8 mouse cellular contexts compared by ENCODE assay signal in the genomic region with DNA sequence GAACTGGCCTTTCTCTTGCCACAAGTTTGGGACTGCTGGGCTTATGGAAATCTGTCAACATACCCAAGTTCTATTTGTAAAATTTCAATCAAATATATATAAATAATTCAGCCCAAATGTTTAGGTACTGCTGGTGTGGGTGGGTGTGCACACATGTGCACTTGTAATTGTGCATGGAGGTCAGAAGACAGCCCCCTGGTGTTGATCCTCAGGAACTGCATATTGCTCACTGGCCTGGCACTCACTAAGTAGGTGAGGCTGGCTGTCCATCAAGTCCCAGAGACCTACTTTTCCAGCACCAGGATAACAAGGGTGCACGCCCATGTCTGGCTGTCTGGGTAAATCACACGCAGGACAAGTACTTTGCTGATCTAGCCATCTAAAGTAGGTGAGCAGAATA.
DNase-seq lines count a peak whose midpoint lies in the region; ATAC-seq lines count a peak whose summit lies in the region.

No protein-coding gene starts in this region.

- no peaks in the 10 kb centered on the region for H3K9me3 ChIP-seq in midbrain, embryonic 14.5 days (ENCODE audit: control insufficient read depth, low read length)
- H3K9me3 ChIP-seq in midbrain, embryonic 16.5 days (replicated peaks; ENCODE audit: control insufficient read depth, low read length, poor library complexity, severe bottlenecking): no peaks in the 10 kb centered on the region
- no peaks in the 10 kb centered on the region for H3K9me3 ChIP-seq in embryonic facial prominence, embryonic 14.5 days (ENCODE audit: control insufficient read depth, low read length)
- no peaks in the 10 kb centered on the region for H3K9me3 ChIP-seq in forebrain, embryonic 12.5 days

- WGBS in midbrain, embryonic 14.5 days: 72% methylated on average over 2 of the region's 2 CpGs
- WGBS in midbrain, embryonic 16.5 days: 62% methylated on average over 2 of the region's 2 CpGs
- WGBS in embryonic facial prominence, embryonic 14.5 days: 62% methylated on average over 2 of the region's 2 CpGs
- 58% methylated on average over 2 of the region's 2 CpGs for WGBS in forebrain, embryonic 12.5 days

- H3K4me2 ChIP-seq in midbrain, embryonic 14.5 days (ENCODE audit: low read length): no peak overlapping the region
- H3K4me2 ChIP-seq in midbrain, embryonic 16.5 days (ENCODE audit: low read length): no peak overlapping the region
- H3K4me2 ChIP-seq in embryonic facial prominence, embryonic 14.5 days (ENCODE audit: low read depth, low read length): no peak overlapping the region
- H3K4me2 ChIP-seq in forebrain, embryonic 12.5 days: no peak overlapping the region

- H3K27ac ChIP-seq in midbrain, embryonic 14.5 days (replicated peaks; ENCODE audit: low read depth, low read length): no peak overlapping the region
- no peak overlapping the region for H3K27ac ChIP-seq in midbrain, embryonic 16.5 days (ENCODE audit: low read length)
- no peak overlapping the region for H3K27ac ChIP-seq in embryonic facial prominence, embryonic 14.5 days (replicated peaks; ENCODE audit: low read depth, low read length)
- no peak overlapping the region for H3K27ac ChIP-seq in forebrain, embryonic 12.5 days

- DNase-seq in adrenal gland, postnatal 36 days: peak; percentile 12
- DNase-seq in adrenal gland, postnatal 4 days (ENCODE audit: low spot score in 2 of 2): no peak
- DNase-seq in midbrain, embryonic 14.5 days: peak; percentile 36
- DNase-seq in embryonic facial prominence, embryonic 14.5 days (ENCODE audit: low spot score): peak; percentile 12
- peak; percentile 72 for DNase-seq in splenic B cell, adult 2 months (ENCODE audit: low read depth, low spot score)
- DNase-seq in cerebellum, adult 9-10 months: no peak

- H3K36me3 ChIP-seq in midbrain, embryonic 14.5 days (ENCODE audit: control insufficient read depth, insufficient read depth, low read length): no peaks in the 10 kb centered on the region
- H3K36me3 ChIP-seq in midbrain, embryonic 16.5 days (ENCODE audit: control insufficient read depth, insufficient read depth, low read length): no peaks in the 10 kb centered on the region
- H3K36me3 ChIP-seq in embryonic facial prominence, embryonic 14.5 days (ENCODE audit: control insufficient read depth, insufficient read depth, low read length): no peaks in the 10 kb centered on the region
- H3K36me3 ChIP-seq in splenic B cell, adult 2 months (ENCODE audit: control insufficient read depth, insufficient read depth, low read length, poor library complexity, severe bottlenecking): no peaks in the 10 kb centered on the region
- no peaks in the 10 kb centered on the region for H3K36me3 ChIP-seq in forebrain, embryonic 12.5 days (replicated peaks)

- no peak overlapping the region for H3K4me3 ChIP-seq in midbrain, embryonic 14.5 days (replicated peaks; ENCODE audit: low read depth, low read length)
- H3K4me3 ChIP-seq in midbrain, embryonic 16.5 days (ENCODE audit: low read depth, low read length): no peak overlapping the region
- H3K4me3 ChIP-seq in embryonic facial prominence, embryonic 14.5 days (ENCODE audit: low read depth, low read length): no peak overlapping the region
- no peak overlapping the region for H3K4me3 ChIP-seq in forebrain, embryonic 12.5 days (replicated peaks)

- no peak overlapping the region for H3K9ac ChIP-seq in midbrain, embryonic 14.5 days (replicated peaks; ENCODE audit: low read length)
- no peak overlapping the region for H3K9ac ChIP-seq in midbrain, embryonic 16.5 days (ENCODE audit: low read depth, low read length)
- no peak overlapping the region for H3K9ac ChIP-seq in embryonic facial prominence, embryonic 14.5 days (ENCODE audit: low read depth, low read length)
- H3K9ac ChIP-seq in forebrain, embryonic 12.5 days: no peak overlapping the region

- 0 out of 2 replicates have a peak, but pooled peaks cover 2% of the 10 kb centered on the region for H3K4me1 ChIP-seq in midbrain, embryonic 14.5 days (ENCODE audit: control insufficient read depth, insufficient read depth, low read length)
- peaks cover 3% of the 10 kb centered on the region for H3K4me1 ChIP-seq in midbrain, embryonic 16.5 days (ENCODE audit: control insufficient read depth, insufficient read depth, low read length)
- no peaks in the 10 kb centered on the region for H3K4me1 ChIP-seq in embryonic facial prominence, embryonic 14.5 days (ENCODE audit: control insufficient read depth, insufficient read depth, low read length)
- peaks cover 14% of the 10 kb centered on the region for H3K4me1 ChIP-seq in forebrain, embryonic 12.5 days

- no peak for ATAC-seq in midbrain, embryonic 14.5 days (ENCODE audit: low FRiP score, low TSS enrichment)
- ATAC-seq in midbrain, embryonic 16.5 days: no peak
- ATAC-seq in embryonic facial prominence, embryonic 14.5 days (ENCODE audit: low read depth): no peak
- ATAC-seq in forebrain, embryonic 12.5 days (ENCODE audit: low FRiP score): no peak

- H3K27me3 ChIP-seq in midbrain, embryonic 14.5 days (ENCODE audit: control insufficient read depth, insufficient read depth, low read length): no peaks in the 10 kb centered on the region; the same call in 1 of the 2 replicates
- no peaks in the 10 kb centered on the region for H3K27me3 ChIP-seq in midbrain, embryonic 16.5 days (ENCODE audit: control insufficient read depth, insufficient read depth, low read depth, low read length)
- no peaks in the 10 kb centered on the region for H3K27me3 ChIP-seq in embryonic facial prominence, embryonic 14.5 days (replicated peaks; ENCODE audit: control insufficient read depth, insufficient read depth, low read length)
- H3K27me3 ChIP-seq in splenic B cell, adult 2 months (ENCODE audit: control insufficient read depth, insufficient read depth, low read length, poor library complexity, severe bottlenecking): no peaks in the 10 kb centered on the region
- H3K27me3 ChIP-seq in forebrain, embryonic 12.5 days: no peaks in the 10 kb centered on the region

Comparison
In these comparisons a context has a peak if more than half of its experiments do, and no peak if none do; other contexts are left out.
1. DNase-seq: peak in adrenal gland, postnatal 36 days (2 of 2), midbrain, embryonic 14.5 days (single experiment), embryonic facial prominence, embryonic 14.5 days (single experiment) and splenic B cell, adult 2 months (single experiment); none in adrenal gland, postnatal 4 days (0 of 2) and cerebellum, adult 9-10 months (single experiment).